Mouse (Mus musculus): ENCODE measurements around the gene Rps3.

DNA sequence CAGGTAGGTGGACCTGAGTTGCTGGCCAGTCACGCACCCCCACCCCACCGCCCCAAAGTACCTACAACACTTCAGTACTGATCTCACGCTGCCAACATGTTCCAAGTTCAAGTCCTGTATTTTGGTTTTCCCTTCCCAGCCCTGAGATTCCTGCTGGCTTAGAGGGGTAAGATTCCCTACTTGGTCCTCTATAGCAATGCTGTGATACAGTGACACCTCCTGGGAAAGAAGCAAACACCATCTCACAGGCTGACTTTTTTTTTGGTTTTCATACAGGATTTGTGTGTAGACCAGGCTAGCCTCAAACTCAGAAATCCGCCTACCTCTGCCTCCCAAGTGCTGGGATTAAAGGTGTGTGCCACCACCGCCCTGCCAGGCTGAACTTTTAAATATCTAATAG is 6.3 kb downstream of the Rps3 start:
- no peak for TF ChIP-seq CTCF (IDR thresholded peaks at IDR 0.05; ENCODE audit: control insufficient read depth, insufficient read depth, low read length)
- no peak for TF ChIP-seq POLR2A (IDR thresholded peaks at IDR 0.05; ENCODE audit: borderline replicate concordance, control insufficient read depth, low read depth, low read length)

All from bone marrow, adult 2 months (tissue).